Mouse (Mus musculus): Measurements from ENCODE around the gene Tln2. TPM values are rescaled to one million over a fixed set of nuclear protein-coding genes. Genes with fewer than 3 reads are reported as not detected.
A peak's percentile ranks its signal among the peaks of the same experiment; 100 is the strongest.
"Not testable (repeated sequence)": the region's sequence is repeated elsewhere in the genome, so short reads cannot be mapped to it uniquely, and the experiment has no call there.

Gene Tln2
- total RNA-seq, 2 experiments from 2014 or later, result 25.2 to 25.4 TPM

DNA sequence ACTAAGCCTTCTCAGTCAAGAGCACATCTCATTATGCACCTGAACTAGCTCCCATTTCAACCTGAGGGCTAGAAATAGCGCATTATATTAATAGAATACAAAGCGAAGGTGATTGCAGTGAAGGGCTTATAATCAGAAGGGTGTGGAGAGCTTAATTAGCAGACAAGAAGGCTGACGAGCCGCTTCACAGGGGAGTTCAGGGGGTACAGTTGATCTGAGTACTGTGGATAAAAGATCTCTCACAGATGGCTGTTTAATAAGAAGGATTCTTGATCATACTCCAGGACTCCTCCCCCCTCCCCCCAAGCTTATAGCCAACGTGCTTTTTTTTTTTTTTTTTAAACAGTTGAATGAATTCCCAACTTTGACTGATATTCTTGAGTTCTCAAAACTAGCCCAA, 198.0 kb downstream of the Tln2 start:
- DNase-seq, result no peak

DNA sequence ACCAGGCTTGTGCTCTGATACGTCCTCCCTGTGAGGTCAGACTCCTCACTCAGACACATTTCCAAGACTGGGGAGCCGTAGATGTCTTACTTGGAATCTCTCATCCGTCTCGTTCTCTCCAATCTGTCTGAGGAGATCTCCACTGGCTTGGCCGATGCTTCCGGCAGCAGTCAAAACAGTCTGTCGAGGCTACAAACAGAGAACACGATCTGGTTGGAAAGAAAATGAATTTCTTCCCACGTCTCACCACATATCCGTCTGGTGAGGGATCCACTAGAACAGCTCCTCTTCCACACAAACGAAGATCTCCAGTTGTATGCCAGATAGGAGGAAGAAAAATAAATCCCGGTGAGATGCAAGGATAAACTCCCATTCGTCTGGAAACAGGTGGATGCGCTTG, 205.1 kb downstream of the Tln2 start:
- no peak for DNase-seq

DNA sequence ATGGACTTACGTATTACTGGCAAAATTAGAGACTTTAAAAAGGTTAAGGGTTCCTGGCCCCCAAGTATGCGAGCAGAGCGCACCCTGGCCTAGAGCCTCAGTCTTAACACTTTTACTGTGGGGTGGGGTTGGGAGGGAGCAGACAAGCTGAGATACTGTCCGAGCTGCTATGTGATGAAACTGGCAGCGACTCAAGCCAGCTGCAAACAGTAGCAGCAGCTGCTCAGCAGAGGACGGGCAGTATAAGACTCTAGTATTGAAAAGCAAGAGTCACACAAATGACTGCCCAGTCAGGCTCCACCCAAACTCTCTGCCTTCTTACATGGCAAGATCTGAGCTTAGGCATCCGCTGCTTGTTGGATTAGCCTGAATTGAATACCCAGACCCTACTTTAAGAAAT, 206.1 kb downstream of the Tln2 start:
- DNase-seq, result no peak

DNA sequence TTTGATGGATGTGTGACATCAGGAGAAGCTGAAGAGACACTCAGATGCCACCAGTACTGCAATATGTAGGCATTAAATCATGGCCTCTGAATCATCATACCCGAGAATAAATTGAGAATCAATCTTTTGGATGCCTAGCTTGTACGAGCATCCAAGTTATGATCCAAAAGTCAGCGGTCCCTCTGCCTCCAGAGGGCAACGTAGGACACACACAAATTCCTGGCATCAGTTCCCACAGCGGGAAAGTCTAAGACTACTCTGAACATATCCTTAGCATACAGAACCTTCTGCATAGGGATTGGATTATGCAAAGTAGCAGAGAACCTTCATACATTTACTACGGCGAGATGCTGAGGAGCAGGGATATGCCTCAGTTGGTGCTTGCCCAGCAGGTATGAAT, 210.5 kb downstream of the Tln2 start:
- DNase-seq, result no peak

DNA sequence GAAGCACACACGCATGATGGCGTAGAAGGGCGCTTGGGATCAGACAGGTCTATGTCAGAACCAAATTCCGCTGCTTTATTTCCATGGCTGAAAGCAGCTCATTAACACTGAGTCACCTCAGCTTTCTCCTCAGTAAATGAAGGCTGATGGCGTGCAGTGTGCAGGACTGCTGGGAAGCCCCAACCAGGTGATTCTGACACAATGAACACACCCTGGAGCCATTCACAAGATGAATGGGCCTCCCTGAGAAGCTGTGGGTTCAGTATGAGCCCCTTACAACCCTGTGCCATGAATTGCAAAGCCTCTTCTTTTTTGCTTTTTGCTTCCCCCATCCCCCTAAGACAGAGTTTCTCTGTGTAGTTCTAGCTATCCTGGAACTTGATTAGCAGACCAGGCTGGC, 212.3 kb downstream of the Tln2 start:
- DNase-seq, result no peak

DNA sequence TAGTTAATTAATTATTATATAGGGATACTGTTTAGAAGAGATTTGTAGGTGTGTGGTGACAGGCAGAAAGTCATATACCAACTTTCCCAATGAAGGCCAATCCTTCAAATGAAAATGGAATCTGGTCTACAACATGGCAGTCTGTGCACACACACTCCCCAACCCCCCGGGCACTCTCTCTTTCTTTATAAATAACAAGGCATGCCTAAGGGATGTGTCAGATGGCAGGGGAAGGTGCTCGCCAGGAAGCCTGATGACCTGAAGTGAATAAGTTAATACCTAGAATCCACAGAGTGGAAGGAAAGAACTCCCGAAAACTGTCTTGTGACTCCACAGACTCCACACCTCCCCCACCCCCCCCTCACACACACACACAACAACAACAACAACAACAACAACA, 228.2 kb downstream of the Tln2 start:
- DNase-seq, result no peak

DNA sequence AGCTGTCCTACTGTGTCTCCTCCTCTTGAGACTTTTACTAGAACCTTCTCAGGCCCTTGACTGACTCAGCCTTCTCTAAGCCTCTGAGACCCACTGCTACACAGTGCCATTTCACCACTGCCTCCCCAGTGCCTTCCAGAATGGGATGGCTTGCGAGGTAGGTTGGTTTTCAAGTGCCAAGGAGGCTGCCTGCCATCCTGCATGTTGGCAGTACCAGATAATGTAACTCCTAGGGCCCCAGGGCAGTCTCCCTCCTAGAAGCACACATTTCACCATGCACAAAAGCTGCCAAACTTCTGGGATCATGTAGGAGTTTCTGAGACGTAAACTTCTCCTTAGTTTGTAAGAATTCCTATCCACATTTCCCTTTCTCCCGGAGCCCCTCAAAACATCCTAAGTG, 231.1 kb downstream of the Tln2 start:
- peak in 1 of 2 experiments; percentile 9 for DNase-seq

DNA sequence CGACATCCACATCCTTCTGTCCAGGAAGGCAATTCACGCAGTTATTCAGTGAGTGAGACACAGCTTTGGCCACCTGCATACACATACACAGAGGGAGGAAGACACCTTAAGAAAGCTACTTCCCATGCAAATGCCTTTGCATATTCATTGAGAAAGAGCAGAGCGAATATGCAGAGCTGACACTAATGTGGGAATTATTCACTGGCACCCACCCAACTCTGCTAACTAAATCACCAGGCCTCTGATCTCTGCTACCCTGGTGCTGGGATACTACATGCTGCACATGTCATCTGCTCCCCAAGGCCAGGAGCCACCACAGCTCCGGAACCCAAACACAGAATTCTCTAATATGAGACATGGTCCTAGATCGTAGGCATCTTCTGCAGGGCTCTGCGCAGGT, 237.6 kb downstream of the Tln2 start:
- no peak for DNase-seq

DNA sequence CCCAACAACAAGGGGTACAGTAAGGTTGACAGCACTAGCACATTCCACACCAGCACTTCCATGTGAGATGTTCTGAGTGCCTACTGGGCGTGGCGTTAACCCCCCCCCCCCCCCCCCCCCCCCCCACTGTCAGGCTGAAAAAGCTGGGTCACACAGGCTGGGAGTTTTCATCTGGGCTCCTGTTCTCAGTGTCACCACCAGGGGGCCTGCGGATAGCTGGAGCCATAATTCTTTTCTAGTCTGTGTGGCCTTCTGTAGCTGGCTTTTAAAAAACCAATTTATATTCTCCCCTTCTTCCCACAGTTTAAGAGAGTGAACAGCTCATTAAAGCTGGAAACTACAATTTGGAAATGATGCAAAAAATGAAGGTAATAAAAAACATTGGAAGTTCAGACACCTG, 244.1 kb downstream of the Tln2 start:
- DNase-seq, result peak; percentile 58 to 67

DNA sequence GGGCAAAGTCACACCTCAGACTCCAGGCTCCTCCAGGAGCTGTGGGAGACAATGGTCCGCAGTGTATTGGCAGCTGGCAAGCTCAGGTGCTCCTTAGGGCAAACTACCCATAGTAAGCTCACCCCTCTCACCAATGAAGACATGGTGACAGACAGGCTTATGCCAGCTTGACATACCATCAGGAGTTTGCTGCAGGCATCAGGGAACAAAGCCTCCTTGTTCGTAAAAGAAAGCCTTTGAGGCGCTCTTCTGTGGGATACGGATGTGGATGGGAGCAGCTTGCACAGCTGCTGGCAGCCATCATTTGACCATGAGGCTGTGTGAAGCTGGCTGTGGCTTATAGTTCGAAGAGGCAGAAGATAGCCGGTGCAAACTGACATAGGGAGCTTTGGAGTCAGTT, 254.5 kb downstream of the Tln2 start:
- no peak for DNase-seq

DNA sequence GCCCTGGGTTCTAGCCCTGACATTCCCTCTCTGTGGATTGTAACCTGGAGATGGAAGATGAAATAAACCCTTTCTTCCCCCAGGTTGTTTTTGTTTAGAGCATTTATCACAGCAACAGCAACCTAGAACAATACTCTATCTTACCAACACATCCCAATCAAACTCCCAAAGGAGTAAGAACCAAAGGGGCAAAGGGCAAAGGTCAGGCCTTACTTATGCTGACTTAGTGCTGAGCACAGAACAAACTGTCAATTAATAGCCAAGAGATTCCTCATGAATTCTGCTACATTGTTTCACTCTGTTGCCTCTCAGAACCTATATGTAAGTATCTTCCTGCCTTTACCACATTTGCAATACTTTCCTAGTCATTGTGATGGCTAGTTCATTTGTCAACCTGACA, 255.5 kb downstream of the Tln2 start:
- DNase-seq, result no peak

DNA sequence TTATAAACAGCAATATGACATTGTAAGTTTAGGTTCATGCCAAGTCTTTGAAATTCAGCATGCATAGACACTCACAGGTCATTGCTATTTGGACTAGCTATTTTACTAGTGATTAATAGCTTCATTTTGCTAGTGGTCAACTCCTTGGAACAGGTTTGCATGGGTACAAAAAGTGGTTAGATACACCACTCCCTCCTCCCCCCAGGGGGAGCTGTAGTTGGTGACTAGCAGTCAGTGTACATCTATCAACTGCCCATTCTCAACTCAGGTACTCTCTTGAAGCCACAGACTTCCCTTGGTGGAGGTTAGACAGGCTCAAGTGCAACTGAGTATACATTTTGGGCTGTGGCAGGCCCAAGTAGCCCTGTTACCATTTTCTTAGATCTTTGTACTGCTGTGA, 256.5 kb downstream of the Tln2 start:
- DNase-seq, result no peak

DNA sequence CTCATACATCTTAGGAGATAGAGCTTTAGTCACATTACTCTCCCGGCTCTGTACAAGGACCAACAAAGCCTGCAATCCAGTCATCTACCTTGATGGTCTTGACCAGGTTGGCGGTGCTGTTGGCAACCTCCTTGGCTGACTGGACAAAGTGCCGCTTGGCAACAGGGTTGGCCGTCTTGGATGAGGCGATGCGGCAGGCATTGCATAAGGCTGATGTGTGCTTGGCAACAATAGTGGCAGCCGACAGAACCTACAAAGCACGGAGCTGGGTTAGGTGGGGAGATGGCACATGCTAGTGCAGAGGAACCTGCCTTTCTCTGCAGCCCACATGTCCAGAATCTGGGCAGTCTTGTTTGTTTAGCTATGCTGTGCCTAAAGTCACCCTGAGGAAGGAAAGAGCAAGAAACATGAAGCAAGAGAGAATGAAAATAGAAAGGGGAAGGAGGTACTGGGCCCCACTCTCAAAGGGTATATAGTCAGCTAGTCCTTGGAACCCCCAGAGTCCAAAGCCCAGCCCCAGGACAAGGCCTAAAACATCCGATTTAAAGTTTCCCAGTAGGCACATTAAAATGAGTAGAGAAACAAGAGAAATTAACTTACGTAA, 257.0 kb downstream of the Tln2 start:
- DNase-seq, result peak in 1 of 2 experiments; percentile 16

DNA sequence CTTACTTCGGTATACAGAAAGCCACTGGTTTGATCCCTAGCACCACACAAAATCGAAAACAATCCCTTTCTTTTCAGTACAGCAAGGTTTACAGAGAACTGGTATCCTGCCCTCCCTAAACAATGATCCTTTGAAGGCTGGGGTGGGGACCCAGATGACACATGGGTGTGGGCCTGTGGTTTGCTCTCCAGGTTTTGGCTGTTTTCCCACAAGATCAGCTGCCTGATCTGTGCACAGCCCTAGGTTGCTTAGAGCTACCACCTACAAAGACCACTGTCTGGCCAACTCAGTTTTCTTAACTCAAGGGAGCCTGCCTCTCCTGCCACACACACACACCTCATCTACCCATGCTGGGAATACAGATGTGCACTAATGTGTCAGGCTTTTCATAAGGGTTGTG, 257.9 kb downstream of the Tln2 start:
- no peak for DNase-seq

DNA sequence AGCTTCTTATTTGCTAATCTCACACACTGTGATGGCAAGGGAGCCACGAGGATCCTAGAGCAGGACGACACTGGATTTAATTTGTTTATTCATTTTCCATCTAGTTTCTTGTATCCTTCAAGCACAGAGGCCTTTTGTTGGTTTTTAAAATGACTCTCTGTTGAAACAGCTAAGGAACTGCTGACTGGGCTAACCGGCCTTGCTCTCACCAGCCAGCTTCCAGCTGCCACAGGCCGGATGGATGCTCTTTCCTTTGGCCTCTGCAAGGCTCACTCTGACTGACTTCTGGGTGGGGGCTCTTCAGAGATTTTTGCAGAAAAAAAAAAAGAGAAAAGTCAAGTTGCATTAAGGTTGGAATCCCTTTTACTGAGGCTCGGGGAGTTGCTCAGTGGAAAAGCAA, 258.7 kb downstream of the Tln2 start:
- no peak for DNase-seq

DNA sequence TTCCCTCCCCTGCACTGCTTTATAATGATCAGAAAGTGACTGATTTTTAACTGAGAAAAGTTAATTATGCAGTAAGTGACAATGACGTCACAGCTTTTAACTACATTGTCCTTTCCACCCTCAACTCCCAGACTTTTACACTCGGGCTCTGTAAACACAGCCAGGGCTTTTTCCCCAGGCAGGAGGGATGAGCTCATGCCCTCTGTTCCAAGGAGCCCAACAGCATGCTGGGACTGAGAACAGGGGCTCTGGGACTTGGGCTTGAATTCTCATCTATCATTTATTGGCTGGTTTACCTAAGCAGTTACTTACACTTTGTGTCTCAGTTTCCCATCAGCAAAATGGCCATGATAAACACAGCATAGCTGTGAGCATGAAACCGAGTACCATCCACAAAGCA, 259.2 kb downstream of the Tln2 start:
- no peak for DNase-seq

DNA sequence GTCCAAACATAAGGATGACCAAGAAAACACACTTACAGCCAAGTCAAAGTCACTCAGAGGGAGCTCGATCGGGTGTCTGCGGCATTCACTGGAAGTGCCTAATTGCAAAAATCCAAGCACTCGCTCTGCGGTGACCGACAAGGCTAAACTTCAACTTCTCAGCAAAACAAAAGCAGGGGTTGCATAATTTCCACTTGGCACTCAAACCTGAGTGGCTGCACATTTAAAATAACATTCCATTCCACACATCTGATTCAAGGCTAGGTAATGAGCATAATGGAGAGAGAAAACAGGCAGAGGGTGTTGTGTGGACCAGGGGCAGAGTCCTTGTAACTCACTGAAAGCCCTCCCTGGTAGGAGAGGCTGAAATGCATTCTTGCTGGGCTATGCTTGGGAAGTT, 260.3 kb downstream of the Tln2 start:
- DNase-seq, result peak in 1 of 2 experiments; percentile 15

DNA sequence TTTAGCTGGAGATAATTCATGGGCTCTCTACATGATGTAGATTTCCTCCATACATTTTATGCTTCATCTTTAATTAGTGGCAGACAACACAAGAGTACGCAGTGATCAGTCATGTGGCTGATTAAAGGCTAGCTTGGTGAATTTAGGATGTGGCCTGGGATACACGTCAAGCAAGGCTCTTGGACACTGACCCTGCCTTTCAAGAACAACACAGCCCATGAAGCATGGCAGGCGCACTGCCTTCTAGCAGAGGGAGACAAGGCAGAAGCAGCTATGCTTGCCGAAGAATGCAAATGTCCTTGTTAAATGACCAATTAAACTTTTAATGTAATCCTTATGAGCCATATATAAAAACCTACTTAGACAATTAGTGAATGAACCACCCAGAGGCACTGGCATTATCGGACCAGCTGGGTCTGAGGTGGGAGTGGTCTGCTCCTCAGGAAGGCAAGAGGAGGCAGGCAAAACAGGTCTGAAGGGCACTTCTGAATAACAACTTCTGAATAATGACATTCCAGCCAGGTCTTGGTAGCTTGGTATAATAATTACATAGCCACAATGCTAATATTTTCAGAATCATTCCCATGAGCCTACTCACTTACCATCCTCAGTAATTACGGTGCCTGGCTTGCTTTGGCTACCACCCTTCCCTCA, 262.1 kb downstream of the Tln2 start:
- no peak for DNase-seq

DNA sequence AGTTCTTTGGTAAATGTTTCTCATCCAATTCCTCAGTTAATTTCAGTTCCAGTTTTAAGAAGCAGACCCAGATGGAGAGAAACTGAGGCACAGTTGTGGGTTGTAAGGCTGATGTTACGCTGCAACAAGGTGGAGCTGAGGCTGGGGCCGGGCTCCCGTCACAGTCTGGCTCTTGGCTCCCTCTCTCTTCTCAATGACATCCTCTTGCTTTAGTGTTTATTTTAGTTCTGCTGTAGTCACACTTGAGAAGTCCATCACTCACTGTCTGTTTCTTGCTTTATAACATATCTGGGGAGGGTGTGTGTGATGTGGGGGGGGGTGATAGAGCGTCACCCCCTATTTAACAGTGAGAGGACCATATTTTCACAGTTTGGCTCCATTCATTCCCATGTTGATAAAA, 272.0 kb downstream of the Tln2 start:
- DNase-seq, result no peak

DNA sequence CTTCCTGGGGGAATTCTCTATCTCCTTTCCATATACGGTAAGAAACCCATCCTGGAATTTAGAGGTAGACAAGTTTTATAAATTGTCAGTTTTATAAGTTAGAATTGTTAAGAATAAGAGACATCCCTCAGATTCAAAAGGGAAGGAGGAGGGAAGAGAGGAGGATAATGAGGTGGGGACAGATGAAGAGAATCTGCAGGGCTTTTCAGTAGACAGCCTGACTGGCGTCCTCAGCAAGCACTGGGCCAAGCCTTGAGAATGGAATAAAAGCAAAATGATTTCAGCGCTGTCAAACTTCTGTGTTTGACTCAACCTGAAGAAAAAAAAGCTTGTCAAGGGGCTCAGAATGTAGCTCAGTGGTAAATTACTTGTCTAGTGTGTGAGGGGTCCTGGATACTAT, 272.7 kb downstream of the Tln2 start:
- no peak for DNase-seq

DNA sequence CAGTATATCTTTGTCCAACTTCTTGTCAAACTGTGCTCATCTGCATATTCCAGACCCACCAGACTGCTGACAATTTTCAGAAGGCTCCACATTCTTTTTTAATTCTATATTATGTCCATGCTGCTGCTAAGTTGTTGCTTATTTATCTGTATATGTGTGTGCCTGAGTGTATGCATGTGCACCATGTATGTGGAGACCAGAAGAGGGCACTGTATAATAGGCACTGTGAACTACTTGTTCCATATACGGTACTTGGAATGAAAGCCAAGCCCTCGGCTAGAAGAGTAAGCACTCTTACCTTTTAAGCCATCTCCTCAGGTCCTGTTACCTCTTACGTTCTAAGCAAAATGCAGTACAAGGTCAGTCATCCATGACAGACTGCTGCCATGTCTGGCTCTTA, 274.0 kb downstream of the Tln2 start:
- no peak for DNase-seq

DNA sequence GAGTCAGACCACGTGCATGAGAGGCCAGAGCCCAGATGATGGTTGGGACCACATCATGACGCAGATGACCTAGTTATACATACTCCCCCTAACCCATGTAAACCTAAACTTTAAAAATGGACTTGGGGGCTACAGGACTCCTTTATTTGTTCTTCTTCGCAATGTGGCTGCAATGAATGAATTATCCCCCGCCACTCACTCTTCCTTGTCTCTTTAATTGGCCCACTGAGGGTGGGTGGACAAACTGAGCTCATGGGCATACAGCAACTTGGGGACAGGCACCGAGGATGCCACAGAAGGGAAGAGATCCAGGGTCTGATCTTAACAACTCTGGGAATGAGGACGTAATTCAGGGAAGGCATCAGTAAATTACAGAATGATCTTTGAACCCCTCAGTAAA, 277.7 kb downstream of the Tln2 start:
- DNase-seq, result no peak

DNA sequence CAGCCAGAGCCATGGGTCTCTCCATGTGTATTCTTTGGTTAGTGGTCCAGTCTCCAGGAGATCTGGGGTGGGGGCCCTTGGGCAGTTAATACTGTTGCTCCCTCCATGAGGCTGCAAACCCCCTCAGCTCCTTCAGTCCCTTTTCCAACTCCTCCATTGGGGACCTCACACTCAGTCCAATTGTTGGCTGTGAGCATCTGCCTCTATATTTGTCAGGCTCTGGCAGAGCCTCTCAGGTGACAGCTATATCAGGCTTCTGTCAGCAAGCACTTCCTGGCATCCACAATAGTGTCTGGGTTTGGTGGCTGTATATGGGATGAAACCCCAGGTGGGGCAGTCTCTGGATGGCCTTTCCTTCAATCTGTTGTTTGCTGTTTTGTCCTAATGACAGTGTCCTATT, 279.2 kb downstream of the Tln2 start:
- not testable (repeated sequence) for DNase-seq

DNA sequence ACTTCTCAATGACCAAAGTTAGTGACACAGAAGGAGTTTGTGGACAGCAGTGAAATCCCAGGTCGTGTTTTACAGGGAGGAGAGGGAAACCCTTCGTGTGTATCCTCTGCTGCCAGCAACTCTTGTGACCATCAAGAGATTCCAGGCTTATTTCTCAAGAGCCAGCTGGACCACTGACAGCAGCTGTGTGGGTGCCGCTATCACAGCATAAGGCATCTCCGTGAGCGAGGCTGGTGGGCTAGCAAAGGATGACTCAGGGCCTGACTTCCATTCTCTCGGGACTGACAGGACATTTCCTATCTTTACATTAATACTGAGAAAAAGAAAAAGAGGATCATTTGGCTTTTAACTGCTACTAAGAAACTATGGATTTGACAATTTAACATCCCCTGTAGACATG, 283.1 kb downstream of the Tln2 start:
- no peak for DNase-seq

DNA sequence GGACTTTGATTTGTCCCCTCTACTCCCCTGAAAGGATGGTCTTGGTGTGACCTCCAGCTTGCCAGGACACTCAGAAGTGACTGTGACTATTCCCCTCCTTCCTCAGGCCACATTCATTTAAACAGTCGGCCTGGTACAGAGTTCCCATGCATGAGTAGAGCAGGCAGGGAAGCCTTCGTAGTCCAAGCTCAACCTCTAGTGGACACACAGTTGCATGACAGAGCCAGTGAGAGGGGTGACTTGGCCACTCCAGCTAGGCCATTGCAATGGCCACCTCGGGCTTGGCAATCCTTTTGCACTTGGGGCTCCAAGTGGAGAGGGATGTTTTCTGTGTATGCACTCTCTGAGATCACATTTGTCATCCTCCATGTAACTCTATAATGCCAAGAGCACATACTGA, 285.2 kb downstream of the Tln2 start:
- DNase-seq, result peak in 1 of 2 experiments; percentile 10

All from adrenal gland, postnatal 36 days (tissue).